Mouse (Mus musculus) inflammation-experienced regulatory T-cells, adult 6 months (primary cell): ENCODE results near the gene Uck2. TPM values are rescaled to one million over a fixed set of nuclear protein-coding genes. Genes with fewer than 3 reads are reported as not detected.

ENCODE experiments used
- ATAC-seq: one replicate; pipeline ENCODE4 v1.8.0; 2017
- polyA plus RNA-seq, 3 experiments: library from polyadenylated mRNA; unstranded; fragments of 100-300 nt; shearing (Covaris generic); gene quantifications; one replicate each; pipeline ENCODE4 v1.2.1; 2017

The Uck2 gene
- polyA plus RNA-seq, 3 experiments from 2014 or later = 22.3 to 28.8 (median 23.2) TPM

- no peak for ATAC-seq
Measured at GRCm38 (mm10) chr1:167249881-167250280, 35.2 kb downstream of the Uck2 start.

- ATAC-seq = no peak
Measured at GRCm38 (mm10) chr1:167249252-167249651, 35.9 kb downstream of the Uck2 start.

- ATAC-seq = no peak
Measured at GRCm38 (mm10) chr1:167247886-167248285, 37.2 kb downstream of the Uck2 start.

- no peak for ATAC-seq
Measured at GRCm38 (mm10) chr1:167246976-167247375, 38.1 kb downstream of the Uck2 start.

GRCm38 (mm10) chr1:167246275-167246674, 38.8 kb downstream of the Uck2 start:
- ATAC-seq = no peak

GRCm38 (mm10) chr1:167245180-167245641, 39.9 kb downstream of the Uck2 start:
- no peak for ATAC-seq

GRCm38 (mm10) chr1:167242191-167242681, 42.9 kb downstream of the Uck2 start:
- ATAC-seq = peak; percentile 82

- ATAC-seq = no peak
Measured at GRCm38 (mm10) chr1:167241487-167241886, 43.6 kb downstream of the Uck2 start.

GRCm38 (mm10) chr1:167240361-167240760, 44.8 kb downstream of the Uck2 start:
- no peak for ATAC-seq

- no peak for ATAC-seq
Measured at GRCm38 (mm10) chr1:167239916-167240315, 45.2 kb downstream of the Uck2 start.

GRCm38 (mm10) chr1:167237798-167238197, 47.3 kb downstream of the Uck2 start:
- no peak for ATAC-seq

- ATAC-seq = no peak
Measured at GRCm38 (mm10) chr1:167236790-167237189, 48.3 kb downstream of the Uck2 start.

GRCm38 (mm10) chr1:167234344-167234743, 50.8 kb downstream of the Uck2 start:
- no peak for ATAC-seq

GRCm38 (mm10) chr1:167232918-167233317, 52.2 kb downstream of the Uck2 start:
- no peak for ATAC-seq

- ATAC-seq = no peak
Measured at GRCm38 (mm10) chr1:167231612-167232283, 53.4 kb downstream of the Uck2 start.

- ATAC-seq = no peak
Measured at GRCm38 (mm10) chr1:167230930-167231611, 54.0 kb downstream of the Uck2 start.

- no peak for ATAC-seq
Measured at GRCm38 (mm10) chr1:167222382-167223010, 62.6 kb downstream of the Uck2 start.

GRCm38 (mm10) chr1:167220303-167221174, 64.6 kb downstream of the Uck2 start:
- peak; percentile 84 for ATAC-seq

- no peak for ATAC-seq
Measured at GRCm38 (mm10) chr1:167215460-167215859, 69.7 kb downstream of the Uck2 start.

GRCm38 (mm10) chr1:167212710-167213109, 72.4 kb downstream of the Uck2 start:
- no peak for ATAC-seq

GRCm38 (mm10) chr1:167211979-167212614, 73.0 kb downstream of the Uck2 start:
- peak; percentile 77 for ATAC-seq

- no peak for ATAC-seq
Measured at GRCm38 (mm10) chr1:167208816-167209215, 76.3 kb downstream of the Uck2 start.
